Mouse (Mus musculus) pancreas, adult 10 weeks (tissue): ENCODE data around the gene Nek9. TPM values are rescaled to one million over a fixed set of nuclear protein-coding genes. Genes with fewer than 3 reads are reported as not detected.

Experiments used
- polyA plus RNA-seq: library from polyadenylated mRNA; stranded (reverse); fragments of 350-450 nt; fragmentation: Illumina TruSeq; extraction: RNeasy Lipid Tissue Mini Kit (QIAGEN cat#74804); gene quantifications from one replicate; pipeline ENCODE4 v1.2.3, GENCODE M21; 2015; ENCODE audit warnings: low read depth, low replicate concordance; ENCODE audit not compliant: insufficient read depth

Nek9 gene
- polyA plus RNA-seq: 11.6 TPM

DNA sequence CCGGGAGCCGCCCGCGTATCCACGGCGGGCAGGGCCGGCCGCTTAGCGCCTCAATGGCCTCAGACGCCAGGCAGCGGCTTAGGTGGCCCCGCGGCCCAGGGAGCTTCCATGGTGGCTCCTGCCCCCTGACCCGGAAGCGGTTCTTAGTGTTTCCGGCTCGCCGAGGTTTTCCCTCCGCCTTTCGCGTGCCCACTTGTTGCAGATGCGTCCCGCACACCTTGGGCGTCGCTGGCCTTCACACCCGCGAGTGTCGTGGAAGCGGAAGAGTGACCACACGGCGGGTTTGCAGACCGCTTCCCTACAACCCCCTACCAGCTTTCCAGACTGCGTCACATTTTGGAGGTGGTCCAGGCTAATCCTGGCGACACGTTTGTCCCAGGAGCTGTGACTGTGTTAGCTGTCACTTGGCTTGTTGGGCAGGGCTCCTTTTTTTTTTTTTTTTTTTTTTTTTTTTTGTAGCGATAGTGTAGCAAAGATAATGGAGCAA, at the start of gene Nek9:
TSS of gene Nek9 (minus strand) at position 120 of the 487 bp plus-strand sequence.

DNA sequence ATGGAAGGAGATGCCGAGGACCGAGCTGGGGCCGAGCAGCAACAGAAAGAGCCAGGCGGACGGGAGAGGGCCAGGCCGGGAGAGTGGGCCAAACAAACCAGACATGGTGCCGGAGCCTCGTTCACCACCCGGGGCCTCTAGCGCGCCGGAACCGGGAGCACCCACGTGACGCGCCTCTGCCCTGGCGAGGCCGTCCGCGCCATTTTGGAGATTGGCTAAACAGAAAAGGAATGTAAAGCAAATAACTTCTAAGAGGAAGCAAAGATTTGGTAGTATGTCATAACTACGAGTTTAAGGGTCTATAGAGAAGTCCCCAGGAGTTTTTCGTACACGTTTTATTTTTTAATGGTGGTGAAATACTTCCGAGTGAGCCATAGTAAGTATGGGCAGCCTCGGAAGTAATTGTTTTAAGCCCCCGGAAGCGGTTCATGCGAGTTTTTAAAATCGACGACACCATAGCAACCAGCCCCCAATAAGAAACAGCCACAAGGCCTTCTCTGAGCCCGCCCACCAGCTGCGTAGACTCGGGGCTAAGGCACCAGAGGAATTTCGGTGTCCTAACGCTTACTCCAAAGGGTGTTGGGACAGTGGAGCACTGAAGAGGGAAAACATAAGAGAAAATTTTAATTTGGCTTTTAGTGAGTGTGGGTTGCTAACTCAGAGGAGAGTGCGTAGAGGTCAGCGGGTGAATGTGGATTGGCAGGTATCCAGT, 35.6 kb upstream of the Nek9 start, which contains the start of gene Tmed10:
TSS of gene Tmed10 (minus strand) at position 287 of the 712 bp plus-strand sequence.

DNA sequence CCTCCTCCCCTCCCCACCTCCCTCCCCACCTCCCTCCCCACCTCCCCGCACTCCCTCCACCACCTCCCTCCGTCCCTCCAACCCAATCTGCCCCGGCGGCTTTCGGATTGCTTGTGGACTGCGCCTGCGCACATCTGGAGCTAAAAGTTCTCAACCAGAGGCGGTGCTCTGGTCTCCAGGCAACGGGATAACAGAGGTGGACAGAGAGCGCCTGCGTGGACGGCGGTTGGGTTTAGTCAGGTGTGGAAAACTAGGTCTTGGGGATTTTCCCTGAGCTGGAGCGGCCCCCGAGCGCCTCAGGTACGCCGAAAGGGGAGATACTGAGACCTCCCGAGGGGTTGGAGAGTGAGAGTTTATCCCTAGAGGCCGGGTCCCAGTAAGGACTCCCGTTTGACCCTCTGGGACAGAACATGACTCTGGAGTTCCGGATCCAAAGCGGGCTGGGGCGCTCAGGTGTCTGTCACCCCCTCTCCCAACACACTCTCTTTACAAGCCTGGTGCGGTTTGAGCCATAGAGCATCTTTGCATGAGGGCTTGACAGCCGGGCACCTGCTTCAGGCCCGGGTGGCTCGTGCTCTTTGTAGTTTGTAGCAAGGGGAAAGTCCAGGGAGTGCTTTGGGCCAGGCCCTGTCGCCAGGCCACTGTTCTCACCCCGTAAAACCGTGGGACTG, 50.5 kb downstream of the Nek9 start, which contains the start of gene Zc2hc1c:
TSS of gene Zc2hc1c (plus strand) at position 106 of the 671 bp plus-strand sequence.

DNA sequence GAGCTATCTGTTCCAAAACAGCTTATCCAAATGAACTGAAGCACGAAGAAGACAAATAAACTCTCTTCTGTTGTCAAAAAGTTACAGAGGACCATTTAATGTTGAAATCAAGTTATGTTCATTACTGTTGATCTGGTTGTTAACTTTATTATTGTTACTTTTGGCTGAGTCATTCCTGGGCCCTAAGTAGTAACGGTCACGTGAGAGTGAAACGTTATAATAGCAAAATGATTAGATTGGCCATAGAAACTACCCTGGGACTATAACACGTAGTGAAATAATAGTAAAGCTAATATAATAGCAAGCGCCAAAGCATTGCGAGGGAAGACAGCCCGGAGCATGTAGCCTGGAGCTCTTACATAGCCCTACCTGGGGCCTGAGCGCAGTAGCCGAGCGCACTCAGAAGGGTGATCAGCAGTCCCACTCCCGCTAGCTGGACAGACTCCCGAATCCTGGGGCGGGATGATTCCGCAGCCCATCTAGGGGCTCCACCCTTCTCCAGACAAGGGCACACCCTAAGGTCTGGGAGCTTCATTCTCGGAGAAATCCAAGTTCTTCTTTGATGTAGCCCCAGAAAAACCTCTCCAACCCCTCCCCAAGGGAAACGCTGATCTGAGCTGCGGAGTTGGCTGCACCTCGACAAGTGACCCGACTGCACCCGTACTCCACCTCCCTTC, 51.2 kb downstream of the Nek9 start, which contains the start of gene Acyp1:
TSS of gene Acyp1 (minus strand) at position 630 of the 677 bp plus-strand sequence.

DNA sequence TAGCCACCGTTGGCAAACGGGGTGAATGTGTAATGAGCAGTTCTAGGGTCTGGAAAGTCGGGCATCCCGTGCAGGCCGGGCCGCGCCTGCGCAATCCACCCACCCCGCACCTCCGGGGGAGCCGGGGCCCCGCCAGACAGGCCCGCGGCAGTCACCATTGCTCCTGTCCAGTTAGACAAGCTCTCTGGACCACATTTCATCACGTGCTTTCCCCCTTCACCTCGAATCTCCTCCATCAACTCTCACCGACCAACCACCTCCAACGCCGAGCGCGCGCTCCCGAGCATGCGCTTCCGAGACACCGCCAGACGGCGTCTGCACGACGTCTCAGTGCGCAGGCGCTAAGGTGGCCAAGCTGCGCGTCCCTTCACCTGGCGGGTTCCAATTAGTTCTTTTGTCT, 68.8 kb downstream of the Nek9 start, which contains the start of gene Mlh3:
TSS of gene Mlh3 (minus strand) at position 281 of the 400 bp plus-strand sequence.

Other genes with a start within 250 kb of the Nek9 start
- gene Prox2, start 228.6 kb downstream of the Nek9 start, polyA plus RNA-seq: 0.61 TPM
- gene Dlst, start 228.5 kb downstream of the Nek9 start, polyA plus RNA-seq: 31.9 TPM
- 0.66 TPM for gene Rps6kl1, start 188.1 kb downstream of the Nek9 start, polyA plus RNA-seq
- 12.8 TPM for gene Pgf, start 161.6 kb downstream of the Nek9 start, polyA plus RNA-seq
- 25.4 TPM for gene Eif2b2, start 119.9 kb downstream of the Nek9 start, polyA plus RNA-seq
- gene Mlh3, start 68.8 kb downstream of the Nek9 start, polyA plus RNA-seq: 3.1 TPM
- 4.1 TPM for gene Acyp1, start 50.9 kb downstream of the Nek9 start, polyA plus RNA-seq
- gene Zc2hc1c, start 50.8 kb downstream of the Nek9 start, polyA plus RNA-seq: 0.81 TPM
- gene Tmed10, start 35.5 kb upstream of the Nek9 start, polyA plus RNA-seq: 76.1 TPM
- gene Fos, start 134.5 kb upstream of the Nek9 start, polyA plus RNA-seq: 35.8 TPM